Mouse (Mus musculus): Measurements from ENCODE around the gene Mrps31. TPM values are rescaled to one million over a fixed set of nuclear protein-coding genes. Genes with fewer than 3 reads are reported as not detected.

Gene Mrps31
- polyA plus RNA-seq (2011; ENCODE audit: insufficient read depth, insufficient read length, low read depth, missing spikeins), result 46.3 and 48.9 TPM in 2 replicates

DNA sequence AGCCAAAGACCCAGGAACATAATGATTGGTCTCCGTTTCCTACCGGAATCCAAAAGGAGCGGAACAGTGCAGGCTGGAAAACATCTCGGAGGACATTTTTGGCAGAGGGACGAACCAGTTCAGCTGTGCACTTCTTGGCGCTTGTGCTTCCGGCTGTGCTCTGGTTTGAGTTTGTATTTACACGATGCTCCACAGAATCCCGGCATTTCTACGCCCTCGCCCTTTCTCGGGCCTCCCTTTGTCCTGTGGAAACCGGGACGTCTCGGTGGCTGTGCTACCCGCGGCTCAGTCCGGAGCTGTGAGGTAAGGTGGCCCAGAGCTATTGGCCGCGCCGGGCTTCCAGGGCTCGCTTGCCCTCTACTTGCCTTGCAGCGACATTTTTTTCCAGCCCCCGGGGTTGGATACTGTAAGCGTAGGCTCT, at the start of gene Mrps31:
Gene Mrps31, plus strand, starts transcription at position 80 of the 421 bp plus-strand sequence.
- Histone ChIP-seq H3K36me3 (ENCODE audit: control insufficient read depth, insufficient read depth, low read length, poor library complexity, severe bottlenecking) (no peaks in the 10 kb centered on the region; the same call in 1 of the 2 replicates), H3K9me3 (replicated peaks; ENCODE audit: control insufficient read depth, insufficient read depth, low read length, poor library complexity, severe bottlenecking) (no peaks in the 10 kb centered on the region), H3K9ac (ENCODE audit: low read depth, poor library complexity, severe bottlenecking) (peak within 1 kb of the TSS; percentile 76), H3K27ac (ENCODE audit: insufficient read depth, low read length) (no peak within 1 kb of the TSS), H3K4me3 (ENCODE audit: low read depth, low read length) (peak within 1 kb of the TSS; percentile 86), H3K27me3 (ENCODE audit: control insufficient read depth, insufficient read depth, low read length, poor library complexity, severe bottlenecking) (no peaks in the 10 kb centered on the region), H3K4me1 (ENCODE audit: control insufficient read depth, insufficient read depth, low read length) (no peaks in the 10 kb centered on the region)
- TF ChIP-seq CTCF (IDR thresholded peaks at IDR 0.05; ENCODE audit: low read depth, low read length) (no peak), EP300 (IDR thresholded peaks at IDR 0.05; ENCODE audit: insufficient read depth, low read depth, low read length) (peak; percentile 56; the same call in 1 of the 2 replicates), POLR2A (IDR thresholded peaks at IDR 0.05; ENCODE audit: insufficient read depth, low read length) (peak; percentile 73)

- Histone ChIP-seq H3K36me3 (ENCODE audit: control insufficient read depth, insufficient read depth, low read length, poor library complexity, severe bottlenecking) (peaks cover 5% of the 10 kb centered on the region; the same call in 1 of the 2 replicates), H3K27ac (ENCODE audit: insufficient read depth, low read length) (no peak overlapping the region), H3K9me3 (replicated peaks; ENCODE audit: control insufficient read depth, insufficient read depth, low read length, poor library complexity, severe bottlenecking) (no peaks in the 10 kb centered on the region), H3K4me3 (ENCODE audit: low read depth, low read length) (no peak overlapping the region), H3K9ac (ENCODE audit: low read depth, poor library complexity, severe bottlenecking) (no peak overlapping the region), H3K27me3 (ENCODE audit: control insufficient read depth, insufficient read depth, low read length, poor library complexity, severe bottlenecking) (no peaks in the 10 kb centered on the region), H3K4me1 (ENCODE audit: control insufficient read depth, insufficient read depth, low read length) (no peaks in the 10 kb centered on the region)
- no peak for TF ChIP-seq POLR2A (IDR thresholded peaks at IDR 0.05; ENCODE audit: insufficient read depth, low read length)
- no peak for TF ChIP-seq EP300 (IDR thresholded peaks at IDR 0.05; ENCODE audit: insufficient read depth, low read depth, low read length)
- TF ChIP-seq CTCF (IDR thresholded peaks at IDR 0.05; ENCODE audit: low read depth, low read length), result no peak
Measured at GRCm38 (mm10) chr8:22376311-22376710, 34.9 kb upstream of the Mrps31 start.

DNA sequence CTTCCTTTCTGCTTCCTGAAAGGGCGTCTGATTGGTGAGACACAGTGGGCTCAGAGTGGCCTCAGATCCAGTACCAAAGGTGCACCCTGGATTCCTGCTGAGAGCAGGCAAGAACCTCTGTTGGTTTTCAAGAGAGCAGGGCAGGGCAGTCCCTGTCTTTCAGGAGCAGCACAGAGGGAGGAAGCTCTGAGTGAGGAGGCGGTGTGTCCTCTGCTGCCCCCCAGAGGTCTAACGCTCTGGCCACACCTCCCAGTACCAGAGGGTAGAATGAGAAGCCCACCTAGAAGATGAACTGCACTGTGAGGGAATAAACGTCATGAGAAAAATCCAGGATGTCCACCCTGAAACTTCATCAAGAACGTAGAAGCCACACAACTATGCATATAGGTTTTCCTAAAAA, 34.3 kb upstream of the Mrps31 start:
- no peak overlapping the region for H3K9ac ChIP-seq (ENCODE audit: low read depth, poor library complexity, severe bottlenecking)
- no peak overlapping the region for H3K4me3 ChIP-seq (ENCODE audit: low read depth, low read length)
- no peaks in the 10 kb centered on the region for H3K4me1 ChIP-seq (ENCODE audit: control insufficient read depth, insufficient read depth, low read length)
- no peaks in the 10 kb centered on the region for H3K9me3 ChIP-seq (replicated peaks; ENCODE audit: control insufficient read depth, insufficient read depth, low read length, poor library complexity, severe bottlenecking)
- H3K36me3 ChIP-seq (ENCODE audit: control insufficient read depth, insufficient read depth, low read length, poor library complexity, severe bottlenecking), result peaks cover 7% of the 10 kb centered on the region; the same call in 1 of the 2 replicates
- TF ChIP-seq EP300 (IDR thresholded peaks at IDR 0.05; ENCODE audit: insufficient read depth, low read depth, low read length), result no peak
- TF ChIP-seq CTCF (IDR thresholded peaks at IDR 0.05; ENCODE audit: low read depth, low read length), result peak; percentile 92
- TF ChIP-seq POLR2A (IDR thresholded peaks at IDR 0.05; ENCODE audit: insufficient read depth, low read length), result no peak
- no peak overlapping the region for H3K27ac ChIP-seq (ENCODE audit: insufficient read depth, low read length)
- no peaks in the 10 kb centered on the region for H3K27me3 ChIP-seq (ENCODE audit: control insufficient read depth, insufficient read depth, low read length, poor library complexity, severe bottlenecking)

DNA sequence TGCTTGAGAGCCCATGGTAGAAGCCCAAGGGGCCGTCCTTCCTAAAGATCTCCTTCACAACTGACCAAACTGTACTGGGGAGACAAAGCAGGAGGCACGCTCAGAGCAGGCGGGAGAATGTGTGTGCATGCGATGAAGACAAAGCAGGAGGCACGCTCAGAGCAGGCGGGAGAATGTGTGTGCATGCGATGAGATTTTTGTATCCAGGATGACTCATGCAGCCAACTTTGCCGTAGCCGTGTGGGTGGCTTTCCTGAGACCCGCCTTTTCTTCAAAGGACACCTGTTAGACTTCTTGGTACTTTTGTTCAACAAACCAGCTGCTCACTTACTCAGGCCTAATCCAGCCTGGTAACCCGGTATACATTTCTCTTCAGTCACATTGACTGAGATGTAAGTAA, 30.2 kb upstream of the Mrps31 start:
- no peak overlapping the region for H3K27ac ChIP-seq (ENCODE audit: insufficient read depth, low read length)
- no peaks in the 10 kb centered on the region for H3K4me1 ChIP-seq (ENCODE audit: control insufficient read depth, insufficient read depth, low read length)
- TF ChIP-seq CTCF (IDR thresholded peaks at IDR 0.05; ENCODE audit: low read depth, low read length) (no peak), POLR2A (IDR thresholded peaks at IDR 0.05; ENCODE audit: insufficient read depth, low read length) (no peak), EP300 (IDR thresholded peaks at IDR 0.05; ENCODE audit: insufficient read depth, low read depth, low read length) (no peak)
- H3K9ac ChIP-seq (ENCODE audit: low read depth, poor library complexity, severe bottlenecking), result no peak overlapping the region
- peaks cover 21% of the 10 kb centered on the region for H3K36me3 ChIP-seq (ENCODE audit: control insufficient read depth, insufficient read depth, low read length, poor library complexity, severe bottlenecking)
- H3K27me3 ChIP-seq (ENCODE audit: control insufficient read depth, insufficient read depth, low read length, poor library complexity, severe bottlenecking), result no peaks in the 10 kb centered on the region
- no peaks in the 10 kb centered on the region for H3K9me3 ChIP-seq (replicated peaks; ENCODE audit: control insufficient read depth, insufficient read depth, low read length, poor library complexity, severe bottlenecking)
- H3K4me3 ChIP-seq (ENCODE audit: low read depth, low read length), result no peak overlapping the region

- H3K4me3 ChIP-seq (ENCODE audit: low read depth, low read length), result no peak overlapping the region
- no peaks in the 10 kb centered on the region for H3K27me3 ChIP-seq (ENCODE audit: control insufficient read depth, insufficient read depth, low read length, poor library complexity, severe bottlenecking)
- H3K27ac ChIP-seq (ENCODE audit: insufficient read depth, low read length), result no peak overlapping the region
- H3K4me1 ChIP-seq (ENCODE audit: control insufficient read depth, insufficient read depth, low read length), result no peaks in the 10 kb centered on the region
- peaks cover 31% of the 10 kb centered on the region for H3K36me3 ChIP-seq (ENCODE audit: control insufficient read depth, insufficient read depth, low read length, poor library complexity, severe bottlenecking)
- H3K9me3 ChIP-seq (replicated peaks; ENCODE audit: control insufficient read depth, insufficient read depth, low read length, poor library complexity, severe bottlenecking), result no peaks in the 10 kb centered on the region
- TF ChIP-seq EP300 (IDR thresholded peaks at IDR 0.05; ENCODE audit: insufficient read depth, low read depth, low read length), result no peak
- TF ChIP-seq POLR2A (IDR thresholded peaks at IDR 0.05; ENCODE audit: insufficient read depth, low read length), result no peak
- no peak for TF ChIP-seq CTCF (IDR thresholded peaks at IDR 0.05; ENCODE audit: low read depth, low read length)
- no peak overlapping the region for H3K9ac ChIP-seq (ENCODE audit: low read depth, poor library complexity, severe bottlenecking)
Measured at GRCm38 (mm10) chr8:22382824-22383595, 28.2 kb upstream of the Mrps31 start.

DNA sequence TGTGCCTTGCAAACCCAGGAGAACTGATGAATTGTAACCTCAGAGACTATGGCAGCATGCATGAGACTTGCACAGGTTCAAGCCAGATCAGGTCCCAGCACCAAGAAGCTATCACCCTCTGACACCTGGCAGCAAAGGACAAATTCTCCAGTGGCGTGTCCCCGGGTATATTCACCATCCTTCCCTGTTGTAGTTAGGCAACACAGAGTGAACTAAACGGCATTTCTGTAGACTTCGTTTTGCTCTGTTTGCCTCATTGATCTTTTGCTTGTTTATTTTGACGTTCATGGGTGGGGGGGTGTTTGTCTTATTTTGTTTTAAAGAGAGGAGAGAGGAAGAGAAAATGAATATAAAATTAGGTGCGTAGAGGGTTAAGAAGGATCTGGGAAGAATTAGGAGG, 26.0 kb upstream of the Mrps31 start:
- peaks cover 48% of the 10 kb centered on the region for H3K36me3 ChIP-seq (ENCODE audit: control insufficient read depth, insufficient read depth, low read length, poor library complexity, severe bottlenecking)

More for the DNA sequence above, 26.0 kb upstream of the Mrps31 start:
- H3K27ac ChIP-seq (ENCODE audit: insufficient read depth, low read length), result no peak overlapping the region
- H3K9me3 ChIP-seq (replicated peaks; ENCODE audit: control insufficient read depth, insufficient read depth, low read length, poor library complexity, severe bottlenecking), result no peaks in the 10 kb centered on the region
- no peak overlapping the region for H3K9ac ChIP-seq (ENCODE audit: low read depth, poor library complexity, severe bottlenecking)
- TF ChIP-seq POLR2A (IDR thresholded peaks at IDR 0.05; ENCODE audit: insufficient read depth, low read length) (no peak), EP300 (IDR thresholded peaks at IDR 0.05; ENCODE audit: insufficient read depth, low read depth, low read length) (no peak), CTCF (IDR thresholded peaks at IDR 0.05; ENCODE audit: low read depth, low read length) (no peak)
- no peaks in the 10 kb centered on the region for H3K4me1 ChIP-seq (ENCODE audit: control insufficient read depth, insufficient read depth, low read length)
- no peak overlapping the region for H3K4me3 ChIP-seq (ENCODE audit: low read depth, low read length)
- no peaks in the 10 kb centered on the region for H3K27me3 ChIP-seq (ENCODE audit: control insufficient read depth, insufficient read depth, low read length, poor library complexity, severe bottlenecking)
